Mouse (Mus musculus) ES-E14 (cell line): Measurements from ENCODE around the gene Pou6f1.

Source experiments
- HCFC1 ChIP-seq: IDR thresholded peaks from 2 replicates; pipeline ENCODE4 v1.6.1; 2012; ENCODE audit warnings: low read length, inconsistent platforms, borderline replicate concordance; ENCODE audit not compliant: insufficient read depth
- ZC3H11A ChIP-seq: IDR thresholded peaks from 2 replicates; pipeline ENCODE4 v1.6.1; 2012; ENCODE audit warnings: low read depth, mild to moderate bottlenecking, inconsistent platforms, low read length, borderline replicate concordance
- ZNF384 ChIP-seq: IDR thresholded peaks from 2 replicates; pipeline ENCODE4 v1.6.1; 2012; ENCODE audit warnings: low read depth, low read length, inconsistent platforms

DNA sequence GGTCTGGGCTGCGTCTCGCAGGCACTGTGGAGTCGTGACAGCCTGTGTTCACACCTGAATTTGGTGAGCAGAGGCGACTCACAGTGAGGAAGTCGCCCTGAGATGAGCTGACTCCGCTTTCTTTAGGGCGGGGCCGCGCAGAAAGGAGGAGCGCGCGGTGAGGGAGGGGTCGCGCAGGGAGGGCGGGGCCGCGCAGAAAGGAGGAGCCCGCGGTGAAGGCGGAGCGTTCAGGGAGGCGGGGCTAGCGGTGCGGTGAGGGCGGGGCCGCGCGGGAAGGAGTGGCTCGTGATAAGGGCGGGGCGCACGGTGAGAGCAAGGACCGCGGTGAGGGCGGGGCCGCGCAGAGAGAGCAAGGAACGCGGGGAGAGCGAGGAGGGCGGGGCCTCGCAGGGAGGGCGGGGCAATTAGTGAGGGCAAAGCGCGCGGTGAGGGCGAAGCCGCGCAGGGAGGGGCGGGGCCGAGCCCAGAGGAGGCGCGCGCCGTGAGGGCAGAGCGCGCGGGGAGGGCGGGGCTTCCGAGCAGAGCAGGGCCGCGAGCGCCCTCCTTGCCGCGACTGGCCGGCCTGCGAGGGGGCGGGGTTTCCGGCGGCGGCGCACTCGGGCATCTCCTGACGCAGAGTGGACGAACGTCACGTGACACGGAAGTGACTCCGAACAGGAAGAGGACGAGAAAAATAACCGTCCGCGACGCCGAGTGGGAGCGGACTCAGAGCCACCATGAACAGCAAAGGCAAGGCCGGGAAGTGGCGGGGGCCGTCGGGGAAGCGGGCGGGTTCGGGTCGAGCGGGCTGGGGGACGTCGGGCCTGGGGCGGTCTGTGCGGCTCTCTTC lies 15.4 kb upstream of the Pou6f1 start, which contains the start of gene Dazap2:
- peak; percentile 45 for TF ChIP-seq HCFC1
- no peak for TF ChIP-seq ZC3H11A
- TF ChIP-seq ZNF384 = no peak
